Mouse (Mus musculus): Measurements from ENCODE around the gene Thtpa.

DNA sequence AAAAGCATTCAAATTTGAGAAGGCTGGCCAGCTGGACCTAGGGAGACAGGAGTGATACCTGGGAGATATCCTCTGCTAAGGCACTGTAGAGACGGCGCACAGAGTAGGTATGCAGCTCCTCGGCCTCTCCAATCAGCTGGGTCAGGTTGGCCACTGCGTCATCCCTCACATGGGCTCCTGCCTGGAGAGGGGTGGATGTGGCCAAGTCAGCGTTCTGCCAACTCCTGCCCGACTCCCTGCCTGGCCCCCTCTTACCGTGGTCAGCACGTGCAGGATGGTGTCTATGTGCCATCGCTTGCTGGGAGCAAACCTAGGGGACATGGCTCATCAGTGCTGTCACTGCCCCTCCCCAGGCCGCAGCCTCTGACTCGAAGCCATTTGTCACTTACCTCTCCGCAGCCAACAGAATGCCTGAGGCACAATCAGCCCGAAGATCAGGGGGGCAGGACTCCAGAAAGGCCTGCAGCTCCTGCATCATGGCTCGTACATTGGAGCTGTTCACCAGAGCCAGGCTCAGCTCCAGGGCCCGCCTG is 7.7 kb downstream of the Thtpa start:
- no peak for TF ChIP-seq CTCF (IDR thresholded peaks at IDR 0.05; ENCODE audit: low read depth)
- no peak for TF ChIP-seq EP300 (IDR thresholded peaks at IDR 0.05; ENCODE audit: low read depth)

Measured in liver, embryonic 14.5 days (tissue).